Mouse (Mus musculus): Measurements from ENCODE around the gene Foxb1.

Foxb1 gene

DNA sequence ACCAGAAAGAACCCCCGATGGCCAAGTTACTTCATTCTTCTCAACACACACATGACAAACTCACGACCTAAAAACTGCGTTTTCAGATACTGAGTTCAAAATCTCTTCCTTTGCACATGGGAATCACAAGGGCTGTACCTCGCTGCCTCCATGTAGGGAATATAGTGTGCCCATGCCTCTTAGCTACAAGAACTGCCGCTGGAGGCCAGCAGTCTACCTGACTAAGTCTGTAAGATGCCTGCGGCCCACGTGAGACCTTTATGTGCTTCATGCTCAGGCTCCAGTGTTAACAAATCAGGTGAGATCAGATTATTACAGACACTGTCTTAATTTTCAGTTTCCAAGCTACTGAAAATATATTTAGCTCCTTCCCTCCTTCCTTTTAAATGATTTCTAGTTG lies 4.7 kb downstream of the Foxb1 start:
- no peak for DNase-seq

GRCm38 (mm10) chr9:69755157-69755556 lies 5.6 kb downstream of the Foxb1 start:
- no peak for DNase-seq

GRCm38 (mm10) chr9:69754712-69755111 lies 6.0 kb downstream of the Foxb1 start:
- no peak for DNase-seq

- no peak for DNase-seq
These were observed 6.4 kb downstream of the Foxb1 start for GRCm38 (mm10) chr9:69754291-69754690.

DNA sequence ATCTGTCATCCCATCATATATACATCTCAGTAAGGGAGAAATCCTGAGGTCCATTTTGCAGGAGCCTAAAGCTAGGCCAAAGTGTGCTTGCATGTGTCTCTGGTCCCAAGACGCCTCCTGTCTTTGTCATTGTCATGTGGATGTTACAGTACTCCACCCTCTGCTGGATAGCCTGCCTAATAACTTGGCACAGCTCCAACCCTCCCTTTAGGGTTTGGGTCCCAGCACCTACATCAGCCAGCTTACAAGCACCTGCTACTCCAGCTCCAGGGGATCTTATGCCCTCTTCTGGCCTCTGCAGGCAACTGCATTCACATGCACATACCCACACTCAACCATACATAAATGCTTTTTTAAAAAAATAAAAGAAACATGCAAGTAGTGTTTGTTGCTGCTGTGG lies 12.8 kb downstream of the Foxb1 start:
- no peak for DNase-seq

DNA sequence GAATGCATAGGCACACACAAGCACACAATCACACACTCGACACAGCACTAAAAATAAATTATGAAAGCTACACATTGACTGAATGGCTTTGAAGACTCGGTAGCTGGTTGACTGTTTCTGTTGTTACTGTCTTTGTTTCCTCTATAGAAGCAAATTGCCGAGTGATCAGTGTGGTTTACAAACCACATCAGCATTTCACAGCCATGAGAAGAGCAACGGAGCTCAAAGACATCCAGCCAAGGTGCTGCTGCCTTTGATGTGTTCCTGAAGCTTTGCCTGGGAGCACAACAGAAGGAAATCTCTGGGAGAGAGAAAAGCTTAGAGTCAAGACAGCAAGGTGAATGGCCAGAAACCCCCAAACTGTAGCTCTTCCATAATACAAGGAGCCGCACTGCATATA lies 32.0 kb downstream of the Foxb1 start:
- no peak for DNase-seq

DNA sequence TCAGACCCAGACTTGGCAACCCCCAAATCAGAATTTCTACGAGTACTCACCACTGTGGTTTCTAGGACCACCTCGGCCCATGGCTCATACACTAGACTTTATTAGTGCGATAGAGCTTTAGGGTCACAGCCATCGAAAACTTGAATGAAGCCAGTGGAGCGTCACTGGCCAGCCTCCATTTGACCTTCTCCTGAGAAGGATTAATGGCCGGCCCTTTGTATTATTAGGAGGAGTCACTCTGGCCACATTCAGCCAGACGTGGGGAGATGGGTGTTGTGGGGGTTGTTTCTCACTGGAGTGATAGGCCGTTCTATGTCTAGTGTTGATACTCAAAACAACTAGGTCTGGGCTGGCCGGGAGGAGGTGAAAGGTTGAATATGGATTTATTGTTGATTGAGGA lies 42.3 kb downstream of the Foxb1 start:
- DNase-seq, result no peak

- DNase-seq, result no peak
These were observed 44.4 kb downstream of the Foxb1 start for GRCm38 (mm10) chr9:69716364-69716763.

DNA sequence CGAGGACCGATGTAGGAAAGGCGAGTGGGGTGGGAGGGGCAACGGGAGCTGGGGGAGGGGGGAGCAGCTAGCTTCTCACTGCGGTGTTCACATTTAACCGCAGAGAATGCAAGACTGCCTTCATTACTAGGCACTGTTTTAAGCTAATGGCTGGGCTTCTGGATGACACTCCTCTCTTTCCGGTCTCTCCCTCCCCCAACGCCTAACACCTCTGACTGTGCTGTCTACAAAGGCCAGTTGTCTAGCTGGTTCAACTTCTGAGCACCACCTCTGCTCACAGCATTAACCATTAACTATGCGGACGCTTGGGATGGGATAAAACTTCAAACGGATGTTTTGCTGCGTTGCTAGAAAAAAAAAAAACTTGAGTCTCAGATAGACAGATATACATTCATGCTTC lies 45.3 kb downstream of the Foxb1 start:
- no peak for DNase-seq

DNA sequence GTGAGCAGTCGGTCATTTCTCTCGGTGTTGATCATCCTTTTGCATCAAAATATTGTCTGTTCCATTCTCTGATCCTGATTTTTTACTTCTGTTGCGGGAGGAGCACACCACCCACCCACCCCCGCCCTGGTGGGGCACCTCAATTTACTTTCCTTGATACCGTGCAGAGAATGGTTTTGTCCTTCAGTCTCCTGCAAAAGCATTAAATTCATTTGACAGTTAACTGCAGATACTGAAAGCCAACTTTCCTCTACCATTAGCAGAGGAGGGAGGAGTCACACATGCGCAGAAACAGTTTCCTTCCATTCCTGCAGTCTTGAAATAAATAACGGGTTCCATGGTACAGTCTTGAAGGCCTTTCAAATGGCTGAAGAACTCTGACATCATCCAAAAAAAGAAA lies 46.4 kb downstream of the Foxb1 start:
- DNase-seq, result no peak

GRCm38 (mm10) chr9:69713577-69714327 lies 47.0 kb downstream of the Foxb1 start:
- DNase-seq, result no peak

DNA sequence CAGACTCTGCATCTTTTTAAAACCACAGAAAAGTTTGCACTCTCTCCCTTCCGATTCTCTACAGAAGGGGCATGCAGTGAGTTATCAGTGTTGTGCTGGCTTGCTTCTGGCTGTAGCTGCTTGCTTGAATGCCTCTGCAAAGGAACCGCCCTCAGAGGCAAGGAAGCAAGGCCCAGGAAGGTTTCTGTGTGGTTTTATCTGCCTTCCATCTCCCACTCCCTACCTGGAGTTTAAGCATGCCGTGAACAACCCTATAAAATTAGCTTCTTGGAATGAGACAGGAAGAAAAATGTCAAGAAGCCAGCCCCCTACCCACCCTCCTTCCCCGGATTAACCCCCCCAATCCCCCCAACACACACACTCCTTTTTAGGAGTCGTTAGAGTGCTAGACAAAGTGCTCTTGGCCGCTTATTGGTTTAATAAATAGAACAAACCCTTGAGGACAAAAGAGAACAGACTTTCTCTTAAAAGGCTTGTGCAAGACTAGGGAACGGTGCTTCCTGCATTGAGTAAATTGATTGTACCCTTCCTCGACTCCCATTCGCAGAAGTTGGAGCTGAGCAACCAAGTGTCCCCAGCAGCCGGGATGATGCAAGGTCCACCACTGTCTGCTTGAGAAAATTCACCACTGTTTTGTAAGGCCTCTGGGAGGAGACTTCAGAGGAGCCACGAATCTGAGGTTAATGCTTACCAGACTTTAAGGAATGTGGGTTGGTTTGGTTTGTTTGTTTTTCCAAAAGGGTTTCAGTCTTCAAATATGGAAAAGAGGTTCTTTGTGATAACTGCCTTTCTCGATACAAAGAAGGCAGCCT lies 47.8 kb downstream of the Foxb1 start:
- no peak for DNase-seq
